Mouse (Mus musculus): ENCODE data around the gene Cnnm2. TPM values are rescaled to one million over a fixed set of nuclear protein-coding genes. Genes with fewer than 3 reads are reported as not detected.
"Not testable (repeated sequence)": the region's sequence is repeated elsewhere in the genome, so short reads cannot be mapped to it uniquely, and the experiment has no call there.

The Cnnm2 gene
- polyA plus RNA-seq, 1 experiment = 8.1 TPM

DNA sequence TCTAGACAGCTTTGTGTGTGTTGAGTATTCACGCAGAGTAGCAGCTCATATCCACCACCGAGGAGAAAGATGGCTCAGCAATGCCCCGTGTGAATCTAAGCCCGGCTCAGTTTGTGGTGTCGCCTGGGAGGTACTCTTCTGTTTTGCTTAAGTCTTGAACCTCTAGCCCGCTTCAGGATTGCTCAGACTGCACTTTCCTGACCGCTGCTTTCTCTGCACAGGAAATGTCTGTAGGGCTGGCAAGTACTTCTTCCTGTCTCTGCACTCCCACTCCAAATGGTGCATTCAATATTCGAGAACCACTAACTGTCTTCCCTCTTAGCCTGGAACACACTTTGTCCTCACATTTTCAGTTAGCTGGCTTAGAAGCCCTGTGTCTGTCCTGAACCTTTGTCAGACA, 2.3 kb upstream of the Cnnm2 start:
- H3K27me3 ChIP-seq (ENCODE audit: control insufficient read depth, insufficient read depth, insufficient read length) = peaks cover 7% of the 10 kb centered on the region
- no peaks in the 10 kb centered on the region for H3K79me2 ChIP-seq (ENCODE audit: control insufficient read depth, insufficient read depth)
- H3K4me2 ChIP-seq (ENCODE audit: low read depth) = no peak overlapping the region
- H3K36me3 ChIP-seq (ENCODE audit: control insufficient read depth, insufficient read depth) = no peaks in the 10 kb centered on the region
- H3K4me3 ChIP-seq = no peak overlapping the region
- H3ac ChIP-seq (ENCODE audit: control insufficient read depth, insufficient read length) = no peak overlapping the region
- TF ChIP-seq MAX (IDR thresholded peaks at IDR 0.05; ENCODE audit: low read depth) (no peak), POLR2A (IDR thresholded peaks at IDR 0.05; ENCODE audit: insufficient read length, low read depth) (no peak), USF1 (IDR thresholded peaks at IDR 0.05; ENCODE audit: low read depth) (no peak), MYOD1 (IDR thresholded peaks at IDR 0.05; ENCODE audit: control insufficient read depth in 1 of 3, insufficient read length in 2 of 3, low read depth in 2 of 3) (no peak)

DNA sequence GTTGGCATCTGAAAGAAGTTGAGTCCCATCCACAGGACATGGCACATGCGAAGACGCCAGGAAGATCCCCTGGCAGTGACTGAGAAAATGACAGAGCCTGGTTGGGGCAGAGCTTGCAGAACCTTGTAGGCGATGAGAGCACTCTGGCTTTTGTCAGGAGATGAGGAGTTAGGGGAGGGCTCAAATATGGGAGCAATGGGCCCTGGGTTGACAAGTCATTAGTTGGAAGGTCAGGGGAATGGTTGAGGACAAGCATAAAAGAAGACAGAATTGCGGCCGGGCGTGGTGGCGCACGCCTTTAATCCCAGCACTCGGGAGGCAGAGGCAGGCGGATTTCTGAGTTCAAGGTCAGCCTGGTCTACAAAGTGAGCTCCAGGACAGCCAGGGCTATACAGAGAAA, 1.5 kb upstream of the Cnnm2 start:
- not testable (repeated sequence) for H3K4me2 ChIP-seq (ENCODE audit: low read depth); H3K4me3 ChIP-seq; H3ac ChIP-seq (ENCODE audit: control insufficient read depth, insufficient read length); H3K79me2 ChIP-seq (ENCODE audit: control insufficient read depth, insufficient read depth); H3K27me3 ChIP-seq (ENCODE audit: control insufficient read depth, insufficient read depth, insufficient read length); H3K36me3 ChIP-seq (ENCODE audit: control insufficient read depth, insufficient read depth)

DNA sequence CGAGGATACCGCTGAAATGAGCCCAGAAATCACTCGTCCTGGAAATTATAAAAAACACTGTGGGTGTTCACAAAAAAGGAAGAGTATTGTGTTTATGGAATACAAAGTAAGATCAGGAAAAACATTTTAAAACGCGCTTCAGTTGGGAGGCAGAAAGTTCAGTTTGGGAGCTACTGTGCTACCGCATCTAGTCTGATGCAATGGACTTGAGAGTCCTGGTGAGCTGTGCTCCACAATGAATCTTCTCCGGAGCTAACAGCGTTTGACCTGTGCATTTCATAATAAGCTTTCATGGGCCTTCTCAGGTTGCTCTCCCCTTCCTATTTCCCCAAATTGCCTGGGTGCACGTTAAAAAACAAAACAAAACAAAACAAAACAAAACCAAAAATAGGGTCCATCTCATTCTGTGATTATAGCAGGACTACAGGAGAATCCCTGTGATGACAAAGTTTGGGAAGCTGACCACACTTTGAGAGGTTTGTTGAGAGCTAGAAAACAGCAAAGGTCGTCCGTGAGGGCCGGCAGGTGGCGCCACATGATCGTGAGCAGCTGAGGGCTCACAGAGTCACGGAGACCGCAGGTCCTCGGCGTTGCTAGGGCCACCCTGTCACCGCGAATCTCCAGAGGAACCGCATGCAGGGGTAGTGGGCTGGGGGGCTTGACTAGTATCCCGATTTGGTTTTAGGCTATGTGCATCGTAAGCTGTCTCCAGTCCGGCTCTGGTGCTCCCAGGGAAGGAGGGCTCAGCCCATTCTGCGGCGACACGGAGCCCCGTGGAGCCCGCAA, 828 bp upstream of the Cnnm2 start:
- Histone ChIP-seq H3K36me3 (ENCODE audit: control insufficient read depth, insufficient read depth) (no peaks in the 10 kb centered on the region), H3ac (ENCODE audit: control insufficient read depth, insufficient read length) (peak overlapping the region; percentile 64), H3K4me2 (ENCODE audit: low read depth) (peak overlapping the region; percentile 100), H3K27me3 (ENCODE audit: control insufficient read depth, insufficient read depth, insufficient read length) (no peaks in the 10 kb centered on the region), H3K79me2 (ENCODE audit: control insufficient read depth, insufficient read depth) (no peaks in the 10 kb centered on the region), H3K4me3 (peak overlapping the region; percentile 51)
- TF ChIP-seq MYOD1 (IDR thresholded peaks at IDR 0.05; ENCODE audit: control insufficient read depth in 1 of 3, insufficient read length in 2 of 3, low read depth in 2 of 3) (peak in 2 of 3 experiments; percentile 16 to 33), SRF (IDR thresholded peaks at IDR 0.05; ENCODE audit: control insufficient read depth, insufficient read length, low read depth) (peak; percentile 34), POLR2AphosphoS2 (IDR thresholded peaks at IDR 0.05; ENCODE audit: insufficient read length, low read depth) (no peak), MYOG (IDR thresholded peaks at IDR 0.05; ENCODE audit: control insufficient read depth in 1 of 3, insufficient read depth in 1 of 3, insufficient read length in 2 of 3, low read depth in 2 of 3) (peak in 1 of 3 experiments; percentile 28)

DNA sequence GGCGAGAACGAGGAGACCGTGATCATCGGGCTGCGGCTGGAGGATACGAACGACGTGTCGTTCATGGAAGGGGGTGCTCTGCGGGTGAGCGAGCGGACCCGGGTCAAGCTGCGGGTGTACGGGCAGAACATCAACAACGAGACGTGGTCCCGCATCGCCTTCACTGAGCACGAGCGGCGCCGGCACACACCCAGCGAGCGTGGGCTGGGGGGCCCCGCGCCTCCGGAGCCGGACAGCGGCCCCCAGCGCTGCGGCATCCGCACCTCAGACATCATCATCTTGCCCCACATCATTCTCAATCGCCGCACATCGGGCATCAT, 535 bp downstream of the Cnnm2 start:
- Histone ChIP-seq H3K36me3 (ENCODE audit: control insufficient read depth, insufficient read depth) (no peaks in the 10 kb centered on the region), H3K79me2 (ENCODE audit: control insufficient read depth, insufficient read depth) (no peaks in the 10 kb centered on the region)

DNA sequence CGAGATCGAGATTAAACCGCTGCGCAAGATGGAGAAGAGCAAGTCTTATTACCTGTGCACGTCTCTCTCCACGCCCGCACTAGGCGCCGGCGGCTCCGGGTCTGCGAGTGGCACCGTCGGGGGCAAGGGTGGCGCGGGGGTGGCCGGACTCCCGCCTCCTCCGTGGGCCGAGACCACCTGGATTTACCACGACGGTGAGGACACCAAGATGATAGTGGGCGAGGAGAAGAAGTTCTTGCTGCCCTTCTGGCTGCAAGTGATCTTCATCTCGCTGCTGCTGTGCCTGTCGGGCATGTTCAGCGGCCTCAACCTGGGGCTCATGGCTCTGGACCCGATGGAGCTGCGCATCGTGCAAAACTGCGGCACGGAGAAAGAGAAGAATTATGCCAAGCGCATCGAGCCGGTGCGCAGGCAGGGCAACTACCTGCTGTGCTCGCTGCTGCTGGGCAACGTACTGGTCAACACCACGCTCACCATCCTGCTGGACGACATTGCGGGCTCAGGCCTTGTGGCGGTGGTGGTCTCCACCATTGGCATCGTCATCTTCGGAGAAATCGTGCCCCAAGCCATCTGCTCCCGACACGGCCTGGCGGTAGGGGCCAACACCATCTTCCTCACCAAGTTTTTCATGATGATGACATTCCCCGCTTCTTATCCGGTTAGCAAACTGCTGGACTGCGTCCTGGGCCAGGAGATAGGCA, 1.0 kb downstream of the Cnnm2 start:
- Histone ChIP-seq H3K79me2 (ENCODE audit: control insufficient read depth, insufficient read depth) (no peaks in the 10 kb centered on the region), H3K4me3 (peak overlapping the region; percentile 51), H3ac (ENCODE audit: control insufficient read depth, insufficient read length) (peak overlapping the region; percentile 64), H3K4me2 (ENCODE audit: low read depth) (peak overlapping the region; percentile 79), H3K27me3 (ENCODE audit: control insufficient read depth, insufficient read depth, insufficient read length) (no peaks in the 10 kb centered on the region), H3K36me3 (ENCODE audit: control insufficient read depth, insufficient read depth) (no peaks in the 10 kb centered on the region)
- TF ChIP-seq MAX (IDR thresholded peaks at IDR 0.05; ENCODE audit: low read depth) (no peak), POLR2A (IDR thresholded peaks at IDR 0.05; ENCODE audit: insufficient read length, low read depth) (no peak), POLR2AphosphoS2 (IDR thresholded peaks at IDR 0.05; ENCODE audit: insufficient read length, low read depth) (no peak), USF1 (IDR thresholded peaks at IDR 0.05; ENCODE audit: low read depth) (no peak), CEBPB (IDR thresholded peaks at IDR 0.05; ENCODE audit: insufficient read depth, poor library complexity, severe bottlenecking) (no peak), E2F4 (IDR thresholded peaks at IDR 0.05; ENCODE audit: insufficient read depth) (no peak), MYOG (IDR thresholded peaks at IDR 0.05; ENCODE audit: control insufficient read depth in 1 of 3, insufficient read depth in 1 of 3, insufficient read length in 2 of 3, low read depth in 2 of 3) (no peak), TCF3 (IDR thresholded peaks at IDR 0.05; ENCODE audit: insufficient read length, low read depth) (no peak), REST (IDR thresholded peaks at IDR 0.05; ENCODE audit: insufficient read depth, insufficient read length) (no peak), MYOD1 (IDR thresholded peaks at IDR 0.05; ENCODE audit: control insufficient read depth in 1 of 3, insufficient read length in 2 of 3, low read depth in 2 of 3) (no peak), SRF (IDR thresholded peaks at IDR 0.05; ENCODE audit: control insufficient read depth, insufficient read length, low read depth) (no peak), TCF12 (IDR thresholded peaks at IDR 0.05; ENCODE audit: insufficient read depth, poor library complexity, severe bottlenecking) (no peak)

More for the DNA sequence above, 535 bp downstream of the Cnnm2 start:
- peak overlapping the region; percentile 64 for H3ac ChIP-seq (ENCODE audit: control insufficient read depth, insufficient read length)
- H3K4me3 ChIP-seq = peak overlapping the region; percentile 51
- TF ChIP-seq TCF3 (IDR thresholded peaks at IDR 0.05; ENCODE audit: insufficient read length, low read depth) (no peak), POLR2AphosphoS2 (IDR thresholded peaks at IDR 0.05; ENCODE audit: insufficient read length, low read depth) (no peak), REST (IDR thresholded peaks at IDR 0.05; ENCODE audit: insufficient read depth, insufficient read length) (no peak), USF1 (IDR thresholded peaks at IDR 0.05; ENCODE audit: low read depth) (no peak), MYOD1 (IDR thresholded peaks at IDR 0.05; ENCODE audit: control insufficient read depth in 1 of 3, insufficient read length in 2 of 3, low read depth in 2 of 3) (no peak), E2F4 (IDR thresholded peaks at IDR 0.05; ENCODE audit: insufficient read depth) (no peak), TCF12 (IDR thresholded peaks at IDR 0.05; ENCODE audit: insufficient read depth, poor library complexity, severe bottlenecking) (no peak), CEBPB (IDR thresholded peaks at IDR 0.05; ENCODE audit: insufficient read depth, poor library complexity, severe bottlenecking) (no peak), MAX (IDR thresholded peaks at IDR 0.05; ENCODE audit: low read depth) (no peak), SRF (IDR thresholded peaks at IDR 0.05; ENCODE audit: control insufficient read depth, insufficient read length, low read depth) (no peak), MYOG (IDR thresholded peaks at IDR 0.05; ENCODE audit: control insufficient read depth in 1 of 3, insufficient read depth in 1 of 3, insufficient read length in 2 of 3, low read depth in 2 of 3) (no peak), POLR2A (IDR thresholded peaks at IDR 0.05; ENCODE audit: insufficient read length, low read depth) (no peak)
- H3K4me2 ChIP-seq (ENCODE audit: low read depth) = peak overlapping the region; percentile 79
- H3K27me3 ChIP-seq (ENCODE audit: control insufficient read depth, insufficient read depth, insufficient read length) = no peaks in the 10 kb centered on the region
